Mouse (Mus musculus): ENCODE measurements around the gene Gm7030.
"Not testable (repeated sequence)": the region's sequence is repeated elsewhere in the genome, so short reads cannot be mapped to it uniquely, and the experiment has no call there.

DNA sequence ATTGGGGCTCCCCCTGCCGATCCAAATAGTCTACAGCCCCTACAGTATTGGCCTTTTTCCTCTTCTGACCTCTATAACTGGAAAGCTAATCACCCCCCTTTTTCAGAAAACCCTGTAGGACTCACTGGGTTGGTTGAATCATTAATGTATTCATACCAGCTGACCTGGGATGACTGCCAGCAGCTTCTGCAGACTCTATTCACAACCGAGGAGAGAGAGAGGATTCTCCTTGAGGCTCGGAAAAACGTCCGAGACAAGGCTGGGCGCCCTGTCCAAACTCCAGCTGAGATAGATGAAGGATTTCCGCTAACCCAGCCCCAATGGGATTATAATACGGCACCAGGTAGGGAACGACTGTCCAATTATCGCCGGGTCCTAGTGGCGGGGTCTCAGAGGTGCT is 27.1 kb downstream of the Gm7030 start:
- not testable (repeated sequence) for TF ChIP-seq CTCF, POLR2A (IDR thresholded peaks at IDR 0.05; ENCODE audit: insufficient read depth, low read depth, low read length)

All from olfactory bulb, adult 2 months (tissue).